Mouse (Mus musculus) gastrocnemius, adult 18-20 months (tissue): Measurements from ENCODE around the gene Mrfap1. TPM values are rescaled to one million over a fixed set of nuclear protein-coding genes. Genes with fewer than 3 reads are reported as not detected.

Experiments used
- DNase-seq: peaks from one replicate; pipeline ENCODE4 v3.0.0; 2021; ENCODE audit warnings: low spot score
- total RNA-seq, 2 experiments: library from RNA; stranded (reverse); gene quantifications; 2 replicates each; pipeline ENCODE4 v1.2.3; 2021

Gene Mrfap1
- total RNA-seq, 2 experiments from 2014 or later, result 213 to 228 TPM

GRCm38 (mm10) chr5:36786052-36786451 lies 10.5 kb downstream of the Mrfap1 start:
- DNase-seq, result no peak

- no peak for DNase-seq
Measured at GRCm38 (mm10) chr5:36779512-36779911, 17.1 kb downstream of the Mrfap1 start.

GRCm38 (mm10) chr5:36778901-36779300 lies 17.7 kb downstream of the Mrfap1 start:
- DNase-seq, result no peak

GRCm38 (mm10) chr5:36777186-36777585 lies 19.4 kb downstream of the Mrfap1 start:
- no peak for DNase-seq

DNA sequence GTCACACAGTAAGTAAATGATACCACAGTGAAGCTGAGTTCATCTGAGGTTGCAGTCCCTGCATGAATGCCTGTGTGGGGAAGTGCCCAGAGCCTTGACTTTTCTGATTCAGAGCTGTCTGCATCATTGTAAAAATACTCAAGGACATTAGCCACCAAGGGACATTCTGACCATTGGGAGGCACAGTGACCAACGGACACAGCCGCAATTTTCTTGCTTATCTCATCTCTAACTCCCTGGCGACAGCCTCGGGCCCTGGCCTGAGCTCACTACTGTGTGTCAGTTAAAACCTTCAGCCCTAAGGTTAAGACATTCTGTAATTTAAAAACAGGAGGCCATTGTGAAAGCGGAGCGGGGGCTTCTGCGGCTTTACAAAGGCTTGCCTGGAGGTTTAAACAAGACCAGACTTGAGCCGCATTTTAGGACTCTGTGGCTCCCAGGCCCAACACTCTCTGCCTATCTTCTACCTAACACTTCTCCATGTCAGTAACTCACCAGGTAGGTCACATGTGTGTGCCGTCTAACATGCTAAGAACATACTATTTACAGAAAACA lies 20.5 kb downstream of the Mrfap1 start:
- DNase-seq, result no peak

DNA sequence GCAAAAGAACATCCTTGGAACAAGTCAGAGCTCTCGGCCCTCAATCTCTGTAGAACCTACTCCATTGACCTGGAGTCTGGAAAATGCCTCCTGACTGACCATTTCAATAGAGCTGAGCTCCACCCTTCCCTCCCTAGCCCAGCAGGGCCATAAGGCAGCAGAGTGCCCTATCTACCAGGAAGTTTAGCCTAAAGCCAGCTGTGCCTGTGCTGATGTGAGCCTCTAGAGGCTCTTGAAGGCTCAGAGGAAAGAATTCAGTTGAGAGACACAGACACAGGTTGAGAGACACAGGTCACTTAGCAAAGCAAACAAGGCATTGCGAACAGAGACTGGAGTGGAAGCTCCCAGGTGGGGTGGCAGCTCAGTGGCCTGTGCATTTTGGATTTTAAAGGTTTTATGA lies 21.3 kb downstream of the Mrfap1 start:
- no peak for DNase-seq

DNA sequence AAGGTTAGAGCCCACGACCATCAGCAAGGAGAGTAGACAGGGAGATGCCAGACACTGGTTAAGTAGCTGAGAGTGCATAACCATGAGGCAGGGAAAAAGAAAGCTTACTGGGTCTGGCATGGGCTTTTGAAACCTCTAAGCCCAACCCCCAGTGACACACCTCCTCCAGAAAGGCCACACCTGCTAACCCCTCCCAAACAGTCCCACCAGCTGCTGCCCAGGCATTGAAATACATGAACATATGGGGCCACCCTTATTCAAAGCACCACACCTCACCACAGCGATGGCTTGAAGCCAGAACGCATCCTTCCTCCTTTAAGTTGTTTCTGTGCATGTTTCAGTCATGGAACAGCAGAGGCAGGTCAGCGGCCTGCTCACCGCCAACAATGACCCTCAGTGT lies 24.0 kb downstream of the Mrfap1 start:
- no peak for DNase-seq

DNA sequence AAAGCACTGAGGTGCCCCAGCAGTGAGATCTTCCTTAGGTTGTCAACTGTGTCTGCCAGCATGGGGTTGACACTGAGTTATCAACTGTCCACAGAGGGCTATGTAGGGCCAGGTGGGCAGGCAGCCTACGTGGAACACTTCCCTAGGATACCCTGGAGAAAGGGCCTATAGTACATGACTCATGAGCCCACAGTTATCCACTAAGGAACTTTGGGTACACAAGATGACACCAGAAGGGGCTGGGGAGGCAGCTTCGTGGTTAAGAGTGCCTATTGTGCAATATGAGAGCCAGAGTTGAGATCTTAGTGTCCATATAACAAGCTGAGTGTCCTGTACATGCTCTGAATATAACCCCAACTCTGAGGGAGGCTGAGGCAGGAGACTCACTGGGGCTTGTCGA lies 27.0 kb downstream of the Mrfap1 start:
- no peak for DNase-seq

DNA sequence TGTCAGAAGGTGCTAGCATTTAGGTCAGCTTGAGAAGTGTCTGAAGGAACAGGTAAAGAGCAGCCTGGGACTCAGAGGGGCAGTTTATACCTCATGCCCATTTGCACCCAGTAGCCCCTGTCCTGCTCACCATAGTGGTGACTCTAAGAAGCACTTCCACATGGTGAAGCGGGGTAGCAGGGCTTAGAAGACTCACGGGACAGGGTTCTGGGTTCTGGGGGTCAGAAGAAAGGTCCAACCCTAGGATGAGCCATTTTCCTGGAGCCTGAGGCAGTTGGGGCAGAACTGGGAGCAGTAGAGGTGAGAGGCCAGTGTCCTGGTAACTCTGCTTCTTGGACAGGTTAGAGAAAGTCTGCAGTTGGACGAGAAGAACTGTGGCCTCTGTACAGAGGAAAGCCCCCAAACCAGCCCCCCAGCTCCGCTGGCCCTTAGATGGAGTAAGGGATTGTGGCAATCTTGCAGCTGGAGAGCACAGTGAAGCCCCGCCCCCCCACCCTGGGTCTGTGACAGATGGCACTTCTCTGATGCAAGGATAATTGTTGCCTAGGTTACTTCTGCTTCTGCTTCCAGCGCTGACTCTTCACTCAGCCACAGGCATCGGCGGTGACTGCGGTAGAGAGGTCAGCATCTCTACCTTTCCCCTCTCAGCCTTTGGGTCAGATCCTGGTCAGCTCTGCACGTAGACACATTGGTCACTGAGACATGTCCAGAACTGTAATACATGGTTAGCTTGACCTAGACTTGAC lies 29.4 kb downstream of the Mrfap1 start:
- no peak for DNase-seq

DNA sequence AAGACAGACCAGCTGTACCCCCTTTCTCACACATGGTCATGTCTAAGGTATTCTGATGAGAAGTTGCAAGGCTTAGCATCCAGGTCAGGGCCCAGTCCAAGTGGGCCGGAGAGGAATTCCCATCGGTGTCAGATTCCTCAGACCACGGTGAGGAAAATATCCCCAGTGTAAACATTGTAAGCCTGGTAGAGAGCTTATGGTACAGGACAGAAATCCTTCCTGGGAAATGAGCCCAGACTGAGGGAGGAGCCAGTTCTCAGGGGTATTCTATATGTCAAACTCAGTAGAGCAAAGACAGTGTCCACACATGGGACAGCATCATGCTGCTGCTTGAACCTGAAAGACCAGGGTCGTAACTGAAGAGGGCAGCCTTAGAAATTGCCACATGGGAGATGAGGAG lies 36.7 kb downstream of the Mrfap1 start:
- DNase-seq, result no peak

DNA sequence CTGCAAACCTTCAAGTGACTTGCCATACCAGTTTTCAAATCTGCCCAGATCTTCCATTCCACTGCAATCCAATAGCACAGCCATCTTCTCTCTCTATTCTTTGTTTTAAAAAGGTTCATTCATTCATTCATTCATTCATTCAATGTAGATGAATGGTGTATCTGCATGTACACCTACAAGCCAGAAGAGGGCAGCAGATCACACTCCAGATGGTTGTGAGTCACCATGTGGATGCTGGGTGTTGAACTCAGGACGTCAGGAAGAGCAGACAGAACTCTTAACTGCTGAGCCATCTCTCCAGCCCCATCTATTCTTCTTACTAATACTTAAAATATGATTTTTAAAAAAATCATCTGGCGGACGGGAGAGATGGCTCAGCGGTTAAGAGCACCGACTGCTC lies 39.5 kb downstream of the Mrfap1 start:
- DNase-seq, result no peak

GRCm38 (mm10) chr5:36750119-36751078 lies 46.2 kb downstream of the Mrfap1 start:
- DNase-seq, result no peak

GRCm38 (mm10) chr5:36748536-36749061 lies 48.0 kb downstream of the Mrfap1 start, which contains the start of gene Bloc1s4:
Gene Bloc1s4 (minus strand): TSS chr5:36748650.
- DNase-seq, result peak; percentile 90

- DNase-seq, result no peak
Measured at GRCm38 (mm10) chr5:36747794-36748535, 48.6 kb downstream of the Mrfap1 start.

- no peak for DNase-seq
Measured at GRCm38 (mm10) chr5:36747071-36747470, 49.5 kb downstream of the Mrfap1 start.

Other genes with a start within 250 kb of the Mrfap1 start
- gene Tbc1d14, start 203.5 kb downstream of the Mrfap1 start, total RNA-seq, result 10 to 100 TPM; 14.5 to 14.6 TPM
- 10 to 100 TPM; 88.1 to 91.1 TPM for gene D5Ertd579e, start 100.7 kb downstream of the Mrfap1 start, total RNA-seq
- gene Bloc1s4, start 48.1 kb downstream of the Mrfap1 start, total RNA-seq, result 10 to 100 TPM in 1 of 2 experiments, 1 to 10 TPM in 1; 9.4 to 10.1 TPM
- 1 to 10 TPM; 5.6 to 7.2 TPM for gene Man2b2, start 33.9 kb upstream of the Mrfap1 start, total RNA-seq
- gene Ppp2r2c, start 71.7 kb upstream of the Mrfap1 start, total RNA-seq, result under 1 TPM; 0.55 to 0.74 TPM
- 10 to 100 TPM; 57.7 to 80.4 TPM for gene Wfs1, start 192.4 kb upstream of the Mrfap1 start, total RNA-seq